Mouse (Mus musculus) heart, embryonic 11.5 days (tissue): Measurements from ENCODE around the gene Polr2g. TPM values are rescaled to one million over a fixed set of nuclear protein-coding genes. Genes with fewer than 3 reads are reported as not detected.

ENCODE experiments used
- ATAC-seq: fragments of 200-750 bp; cut with Nextera tagmentation; replicated peaks from 2 replicates; pipeline ENCODE4 v1.8.0; 2017; ENCODE audit warnings: moderate library complexity; ENCODE audit not compliant: insufficient number of reproducible peaks, low FRiP score, low TSS enrichment
- H3K27ac ChIP-seq: fragments of 300-500 bp; sonication (generic); 2 replicates; pipeline ENCODE4 v1.5.1; 2014; ENCODE audit warnings: mild to moderate bottlenecking, low read depth, low read length
- H3K27me3 ChIP-seq: fragments of 300-500 bp; sonication (generic); 2 replicates; pipeline ENCODE4 v1.6.1; 2014; ENCODE audit warnings: mild to moderate bottlenecking, low read length, mixed read lengths; ENCODE audit not compliant: control insufficient read depth, insufficient read depth
- H3K36me3 ChIP-seq: fragments of 300-500 bp; sonication (generic); 2 replicates; pipeline ENCODE4 v1.6.1; 2014; ENCODE audit warnings: mild to moderate bottlenecking, low read length, moderate library complexity, mixed read lengths; ENCODE audit not compliant: control insufficient read depth, insufficient read depth
- H3K4me1 ChIP-seq: fragments of 300-500 bp; sonication (generic); 2 replicates; pipeline ENCODE4 v1.6.1; 2014; ENCODE audit warnings: low read length; ENCODE audit not compliant: control insufficient read depth, insufficient read depth
- H3K4me2 ChIP-seq: fragments of 300-500 bp; sonication (generic); 2 replicates; pipeline ENCODE4 v1.6.1; 2014; ENCODE audit warnings: mild to moderate bottlenecking, moderate library complexity
- H3K4me3 ChIP-seq: fragments of 300-500 bp; sonication (generic); 2 replicates; pipeline ENCODE4 v1.5.1; 2014; ENCODE audit warnings: low read depth, low read length
- H3K9ac ChIP-seq: fragments of 300-500 bp; sonication (generic); 2 replicates; pipeline ENCODE4 v1.6.1; 2014; ENCODE audit warnings: mild to moderate bottlenecking, low read depth, low read length, moderate library complexity
- H3K9me3 ChIP-seq: fragments of 300-500 bp; sonication (generic); replicated peaks from 2 replicates; pipeline ENCODE4 v1.6.1; 2016; ENCODE audit warnings: low read length; ENCODE audit not compliant: control insufficient read depth
- WGBS: fragments of 180-500 bp; shearing (Covaris S2); extraction: QIAGEN DNeasy Blood & Tissue Kit; methylation state at CpG from one replicate; pipeline ENCODE4 v1.1.7; 2014; ENCODE audit not compliant: insufficient replicate concordance; 5-methylcytosine and 5-hydroxymethylcytosine counted together
- polyA plus RNA-seq: library from polyadenylated mRNA; unstranded; fragments of >200 nt; fragmentation: Nextera tagmentation; extraction: Ambion mirVana; gene quantifications from 2 replicates; pipeline ENCODE4 v1.2.1, GENCODE M21; 2014

Gene Polr2g
- polyA plus RNA-seq, 1 experiment from 2014 or later: 155 TPM

DNA sequence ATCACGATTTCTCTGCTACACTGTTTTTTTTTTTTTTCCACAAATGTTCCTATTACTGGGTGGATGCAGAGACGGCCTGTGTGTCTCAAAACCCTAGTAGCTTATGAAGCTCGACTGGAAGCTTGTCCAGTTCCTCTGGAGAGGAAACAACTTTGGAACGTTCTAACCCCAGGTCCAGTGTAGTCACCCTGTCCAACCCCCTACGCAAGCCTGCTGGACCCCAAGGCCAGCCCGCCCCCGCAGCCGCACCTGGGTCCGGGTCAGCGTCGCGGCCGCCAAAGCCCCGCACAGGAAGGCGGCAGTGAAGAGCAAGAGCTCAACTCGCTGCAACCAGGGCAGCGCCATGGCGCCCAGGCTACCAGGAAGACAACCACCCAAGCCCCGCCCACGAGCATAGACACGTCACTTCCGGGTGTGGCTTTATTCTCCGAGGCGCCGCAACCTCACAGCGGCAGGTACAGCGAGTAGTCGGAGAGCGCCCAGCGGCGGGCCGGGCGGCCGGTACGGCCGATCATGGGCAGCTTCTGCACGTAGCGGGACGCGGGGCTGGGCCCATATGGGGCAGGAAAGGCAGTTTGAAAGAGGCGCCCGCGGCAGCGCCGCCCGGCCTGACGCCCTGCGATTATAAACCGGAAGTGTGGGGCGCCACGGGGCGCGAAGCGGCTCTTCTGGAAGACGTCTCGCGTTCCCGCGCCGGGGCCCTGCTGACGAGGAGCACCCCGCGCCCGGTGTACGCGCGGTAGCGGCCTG is 24.1 kb downstream of the Polr2g start, which contains the start of gene Tmem179b:
Tmem179b (minus strand) TSS at position 382 of the 750 bp plus-strand sequence.
- ATAC-seq: peak; percentile 85
- under 1% methylated on average over 65 of the region's 68 CpGs for WGBS
- H3K36me3 ChIP-seq: peaks cover 10% of the 10 kb centered on the region; the same call in 1 of the 2 replicates
- no peaks in the 10 kb centered on the region for H3K9me3 ChIP-seq
- peaks cover 17% of the 10 kb centered on the region for H3K4me1 ChIP-seq
- peak within 1 kb of the TSS; percentile 96 for H3K9ac ChIP-seq
- no peaks in the 10 kb centered on the region for H3K27me3 ChIP-seq
- H3K27ac ChIP-seq: peak within 1 kb of the TSS; percentile 99
- H3K4me2 ChIP-seq: peak within 1 kb of the TSS; percentile 99
- H3K4me3 ChIP-seq: peak within 1 kb of the TSS; percentile 87

DNA sequence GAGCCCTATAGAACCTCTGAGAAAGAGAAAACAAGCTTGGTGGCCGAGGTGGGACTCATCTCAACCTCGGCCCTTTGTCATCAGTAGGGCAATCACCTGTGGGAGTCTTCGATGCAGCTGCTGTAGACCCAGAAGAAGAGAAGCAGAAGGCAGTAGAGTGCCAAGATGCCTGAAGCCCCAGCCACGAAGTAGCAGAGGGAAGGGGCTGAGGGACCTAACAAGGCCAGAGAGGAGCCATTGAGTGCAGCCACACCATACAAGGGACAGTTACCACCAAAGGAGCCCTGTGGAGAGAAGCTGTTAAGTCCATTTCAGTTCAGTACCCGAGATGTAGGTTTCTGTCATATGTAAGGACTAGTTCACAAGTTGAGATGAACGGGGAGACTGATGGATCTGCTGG is 25.0 kb downstream of the Polr2g start:
- WGBS: 53% methylated on average over 6 of the region's 6 CpGs
- peak overlapping the region; percentile 87 for H3K4me3 ChIP-seq
- no peaks in the 10 kb centered on the region for H3K9me3 ChIP-seq
- H3K27ac ChIP-seq: peak overlapping the region; percentile 99
- H3K4me1 ChIP-seq: peaks cover 17% of the 10 kb centered on the region
- peak overlapping the region; percentile 99 for H3K4me2 ChIP-seq
- no peak for ATAC-seq
- no peaks in the 10 kb centered on the region for H3K27me3 ChIP-seq
- peaks cover 14% of the 10 kb centered on the region; the same call in 1 of the 2 replicates for H3K36me3 ChIP-seq
- H3K9ac ChIP-seq: peak overlapping the region; percentile 96

DNA sequence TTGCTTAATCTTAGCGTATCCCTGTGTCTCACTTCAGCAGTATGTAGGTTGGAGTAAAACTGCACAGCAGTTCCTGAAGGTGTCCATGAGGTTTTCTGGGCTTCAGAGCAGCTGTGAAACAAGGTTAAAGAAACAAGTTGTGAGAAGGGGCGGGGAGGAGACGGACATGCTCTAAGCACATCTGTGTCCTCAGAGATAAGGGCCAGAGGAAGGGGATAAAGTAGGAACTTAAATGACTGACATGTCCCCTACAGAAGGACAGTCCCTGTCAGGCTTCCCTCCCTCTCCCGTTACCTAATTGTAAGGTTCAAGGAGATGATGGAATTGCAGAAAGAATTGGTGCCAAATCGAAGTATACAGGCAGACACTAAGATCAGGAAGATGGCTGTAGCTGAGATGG is 25.4 kb downstream of the Polr2g start:
- H3K4me2 ChIP-seq: peak overlapping the region; percentile 99
- peak overlapping the region; percentile 87 for H3K4me3 ChIP-seq
- no peaks in the 10 kb centered on the region for H3K9me3 ChIP-seq
- WGBS: 66% methylated on average over 5 of the region's 5 CpGs
- ATAC-seq: no peak
- peak overlapping the region; percentile 96; the same call in 1 of the 2 replicates for H3K9ac ChIP-seq
- peaks cover 17% of the 10 kb centered on the region for H3K4me1 ChIP-seq
- H3K27ac ChIP-seq: peak overlapping the region; percentile 99; the same call in 1 of the 2 replicates
- peaks cover 16% of the 10 kb centered on the region; the same call in 1 of the 2 replicates for H3K36me3 ChIP-seq
- no peaks in the 10 kb centered on the region for H3K27me3 ChIP-seq

DNA sequence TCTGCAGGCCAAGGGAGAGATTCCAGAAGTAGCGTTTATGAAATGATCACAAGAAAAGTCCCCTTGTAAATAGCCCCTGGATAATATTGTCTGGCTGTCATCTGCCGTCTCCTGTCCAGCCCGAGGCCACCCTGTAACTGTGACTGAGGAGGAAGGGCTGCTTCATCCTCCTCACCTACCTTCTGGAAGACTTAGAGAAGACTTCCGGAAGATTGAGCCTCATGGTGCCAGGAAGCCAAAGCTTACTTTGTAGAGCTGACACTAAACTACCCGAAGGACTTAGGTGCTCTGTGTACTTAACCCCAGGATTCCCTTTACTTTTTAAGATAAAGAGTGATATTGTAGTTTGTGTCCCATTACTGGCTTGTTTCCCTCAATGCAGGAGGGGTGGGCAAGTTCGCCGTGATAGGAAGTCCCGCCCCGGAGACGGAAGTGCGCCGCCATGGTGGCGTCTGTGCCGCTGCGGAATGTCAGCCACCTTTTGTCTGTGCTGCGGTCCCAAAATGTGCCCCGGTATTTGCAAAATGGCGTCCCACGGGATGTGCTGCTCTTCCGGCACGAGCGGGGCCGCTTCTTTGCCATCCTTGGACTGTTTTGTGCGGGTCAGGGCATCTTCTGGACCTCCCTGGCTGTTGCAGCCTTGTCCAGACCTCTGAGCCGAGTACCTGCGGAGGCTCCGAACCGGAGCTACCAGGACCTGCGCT is 27.7 kb downstream of the Polr2g start, which contains the start of gene Tmem223:
Tmem223 (plus strand) TSS at position 430 of the 704 bp plus-strand sequence.
- Histone ChIP-seq H3K4me1 (peaks cover 17% of the 10 kb centered on the region), H3K4me2 (peak within 1 kb of the TSS; percentile 82), H3K27me3 (no peaks in the 10 kb centered on the region), H3K4me3 (peak within 1 kb of the TSS; percentile 87), H3K9ac (peak within 1 kb of the TSS; percentile 98), H3K9me3 (no peaks in the 10 kb centered on the region), H3K27ac (peak within 1 kb of the TSS; percentile 89), H3K36me3 (peaks cover 35% of the 10 kb centered on the region)
- WGBS: 19% methylated on average over 29 of the region's 29 CpGs
- peak; percentile 28; the same call in 1 of the 2 replicates for ATAC-seq

DNA sequence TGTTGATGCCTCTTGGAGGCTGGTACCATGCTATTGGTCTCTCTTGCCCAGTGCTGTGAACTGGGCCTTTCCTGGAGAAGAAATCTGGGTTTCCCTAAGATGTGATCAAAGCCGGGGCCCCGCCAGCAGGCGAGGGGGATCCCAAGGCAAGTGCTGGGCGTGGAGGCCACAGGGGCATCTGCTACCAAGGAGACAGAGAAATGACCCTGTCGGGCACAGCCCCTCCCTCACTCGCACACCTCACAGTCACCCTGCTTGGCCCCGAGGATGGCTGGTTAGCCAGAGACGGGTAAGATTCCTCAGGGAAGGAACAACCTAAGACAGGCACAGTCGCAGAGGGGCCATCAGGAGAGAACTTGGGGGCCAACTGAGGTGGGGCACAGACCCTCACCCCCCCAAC is 32.8 kb downstream of the Polr2g start:
- WGBS: 95% methylated on average over 9 of the region's 9 CpGs
- Histone ChIP-seq H3K36me3 (peaks cover 57% of the 10 kb centered on the region), H3K9ac (no peak overlapping the region)

DNA sequence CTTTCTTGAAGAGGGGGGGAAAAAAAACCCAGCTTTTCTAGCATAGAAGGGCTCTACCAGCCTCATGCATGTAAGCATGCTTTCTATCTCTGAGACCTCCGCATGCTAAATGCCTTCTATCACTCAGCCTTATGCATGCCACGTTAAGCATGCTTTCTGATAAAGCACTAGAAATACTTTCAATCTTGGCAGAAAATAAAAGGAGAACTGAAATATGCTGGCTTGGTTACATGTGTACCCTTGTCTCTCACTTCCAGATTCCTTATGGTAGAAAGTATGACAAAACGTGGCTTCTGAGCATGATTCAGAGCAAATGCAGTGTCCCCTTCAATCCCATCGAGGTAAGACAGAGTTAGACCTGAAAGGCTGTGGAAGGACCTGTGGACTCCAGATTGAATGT is 35.1 kb downstream of the Polr2g start:
- no peak overlapping the region for H3K27ac ChIP-seq
- ATAC-seq: no peak
- no peak overlapping the region for H3K4me2 ChIP-seq
- WGBS: 87% methylated on average over 4 of the region's 4 CpGs
- no peak overlapping the region for H3K4me3 ChIP-seq
- peaks cover 5% of the 10 kb centered on the region; the same call in 1 of the 2 replicates for H3K4me1 ChIP-seq
- H3K9ac ChIP-seq: no peak overlapping the region
- H3K27me3 ChIP-seq: no peaks in the 10 kb centered on the region
- peaks cover 51% of the 10 kb centered on the region for H3K36me3 ChIP-seq
- H3K9me3 ChIP-seq: no peaks in the 10 kb centered on the region

More for the DNA sequence above, 32.8 kb downstream of the Polr2g start:
- H3K9me3 ChIP-seq: no peaks in the 10 kb centered on the region
- no peaks in the 10 kb centered on the region; the same call in 1 of the 2 replicates for H3K4me1 ChIP-seq
- no peak overlapping the region for H3K4me2 ChIP-seq
- no peak overlapping the region for H3K27ac ChIP-seq
- H3K27me3 ChIP-seq: no peaks in the 10 kb centered on the region
- ATAC-seq: no peak
- no peak overlapping the region for H3K4me3 ChIP-seq

DNA sequence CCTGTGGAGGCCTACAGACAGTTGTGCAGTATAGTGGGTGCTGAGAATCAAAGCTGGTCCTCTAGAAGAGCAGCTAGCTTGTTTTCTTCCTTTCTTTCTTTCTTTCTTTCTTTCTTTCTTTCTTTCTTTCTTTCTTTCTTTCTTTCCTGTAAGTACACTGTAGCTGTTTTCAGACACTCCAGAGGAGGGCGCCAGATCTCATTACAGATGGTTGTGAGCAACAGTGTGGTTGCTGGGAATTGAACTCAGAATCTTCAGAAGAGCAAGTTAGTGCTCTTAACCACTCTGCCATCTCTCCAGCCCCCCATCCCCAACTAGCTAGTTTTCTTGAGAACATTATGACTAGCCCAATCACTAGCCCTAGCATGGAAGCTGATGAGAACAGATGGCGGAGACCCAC is 37.6 kb downstream of the Polr2g start:
- WGBS: 87% methylated on average over 2 of the region's 2 CpGs
- peaks cover 12% of the 10 kb centered on the region; the same call in 1 of the 2 replicates for H3K4me1 ChIP-seq
- no peak overlapping the region for H3K9ac ChIP-seq
- H3K4me2 ChIP-seq: no peak overlapping the region
- H3K4me3 ChIP-seq: no peak overlapping the region
- H3K27me3 ChIP-seq: no peaks in the 10 kb centered on the region
- H3K9me3 ChIP-seq: no peaks in the 10 kb centered on the region
- no peak overlapping the region for H3K27ac ChIP-seq
- no peak for ATAC-seq
- H3K36me3 ChIP-seq: peaks cover 28% of the 10 kb centered on the region

DNA sequence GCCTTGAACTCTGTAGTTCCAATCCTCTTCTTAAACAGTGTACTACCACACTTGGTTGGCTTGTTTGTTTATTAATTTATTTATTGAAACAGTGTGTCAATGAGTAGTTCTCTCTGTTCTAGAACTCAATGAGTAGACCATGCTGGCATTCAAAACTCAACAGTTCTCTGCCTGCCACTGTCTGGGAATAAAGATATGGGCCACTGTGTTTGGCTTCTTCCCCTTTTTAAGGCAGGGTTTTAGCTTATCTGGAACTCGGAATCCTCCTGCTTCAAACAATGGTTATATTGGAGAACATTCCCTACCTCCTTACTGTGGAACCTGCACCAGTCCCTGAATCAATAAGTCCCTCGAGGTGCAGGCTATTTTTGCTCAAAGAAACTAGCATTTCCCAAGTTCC is 39.5 kb downstream of the Polr2g start:
- Histone ChIP-seq H3K4me2 (peak overlapping the region; percentile 86; the same call in 1 of the 2 replicates), H3K9me3 (no peaks in the 10 kb centered on the region), H3K4me3 (no peak overlapping the region), H3K36me3 (peaks cover 17% of the 10 kb centered on the region), H3K27me3 (no peaks in the 10 kb centered on the region), H3K27ac (no peak overlapping the region), H3K9ac (no peak overlapping the region), H3K4me1 (peaks cover 15% of the 10 kb centered on the region; the same call in 1 of the 2 replicates)
- ATAC-seq: no peak
- WGBS: 64% methylated on average over 2 of the region's 2 CpGs
